Mouse (Mus musculus) heart, adult 2 months (tissue): Measurements from ENCODE around the gene Cfap100. TPM values are rescaled to one million over a fixed set of nuclear protein-coding genes. Genes with fewer than 3 reads are reported as not detected.
A peak's percentile ranks its signal among the peaks of the same experiment; 100 is the strongest.

Source experiments
- DNase-seq, 2 experiments: peaks; one replicate each; pipeline ENCODE4 v3.0.0; 2021
- H3K27ac ChIP-seq: fragments of 200-600 bp; 2 replicates; pipeline ENCODE4 v1.8.1; 2022
- H3K27me3 ChIP-seq: fragments of 200-500 bp; 2 replicates; pipeline ENCODE4 v1.6.1; 2012; ENCODE audit warnings: mild to moderate bottlenecking, low read length, inconsistent platforms, mixed read lengths; ENCODE audit not compliant: control insufficient read depth, insufficient read depth
- H3K36me3 ChIP-seq: fragments of 200-500 bp; 2 replicates; pipeline ENCODE4 v1.6.1; 2012; ENCODE audit warnings: low read length, inconsistent platforms; ENCODE audit not compliant: control insufficient read depth, insufficient read depth
- H3K4me1 ChIP-seq: fragments of 200-500 bp; 2 replicates; pipeline ENCODE4 v1.6.1; 2011; ENCODE audit warnings: low read length; ENCODE audit not compliant: control insufficient read depth, insufficient read depth
- H3K4me3 ChIP-seq: fragments of 200-600 bp; 2 replicates; pipeline ENCODE4 v1.8.1; 2022
- H3K79me2 ChIP-seq: fragments of 200-500 bp; replicated peaks from 2 replicates; pipeline ENCODE4 v1.6.1; 2012; ENCODE audit warnings: mild to moderate bottlenecking, inconsistent platforms, low read length, moderate library complexity, mixed read lengths; ENCODE audit not compliant: control insufficient read depth, insufficient read depth
- H3K9ac ChIP-seq: fragments of 200-500 bp; 2 replicates; pipeline ENCODE4 v1.6.1; 2012; ENCODE audit warnings: low read depth, mild to moderate bottlenecking, control low read depth, inconsistent platforms, low read length, mixed read lengths
- CTCF ChIP-seq: fragments of 200-600 bp; IDR thresholded peaks from 2 replicates; pipeline ENCODE4 v1.8.1; 2022; ENCODE audit warnings: antibody characterized with exemption, mild to moderate bottlenecking, moderate library complexity
- EP300 ChIP-seq: fragments of 200-500 bp; IDR thresholded peaks from 2 replicates; pipeline ENCODE4 v1.6.1; 2011; ENCODE audit warnings: low read depth, low read length, control low read depth; ENCODE audit not compliant: insufficient read depth
- POLR2A ChIP-seq: fragments of 200-500 bp; IDR thresholded peaks from 2 replicates; pipeline ENCODE4 v1.6.1; 2011; ENCODE audit warnings: mild to moderate bottlenecking, low read depth, low read length, control low read depth; ENCODE audit not compliant: insufficient read depth
- whole genome bisulfite sequencing: fragments of 180-500 bp; shearing (Covaris S2); methylation state at CpG from one replicate; pipeline ENCODE4 v1.1.7; 2018; 5-methylcytosine and 5-hydroxymethylcytosine counted together
- intact Hi-C: fragments of 180-260 bp; cut with DNase I; formaldehyde crosslinking; loops from one replicate; pipeline ENCODE4 v1.15.1; 2025
- polyA plus RNA-seq: library from polyadenylated mRNA; depleted of rRNA; stranded (reverse); fragments of >200 nt; gene quantifications from 2 replicates; pipeline ENCODE4 v1.2.3, GENCODE M21; 2012
- total RNA-seq, 2 experiments: library from RNA; stranded (reverse); gene quantifications; 2 replicates each; pipeline ENCODE4 v1.2.3; 2021

The Cfap100 gene
- total and polyA plus RNA-seq, 3 experiments: 0.16 to 0.80 (median 0.18) TPM

GRCm38 (mm10) chr6:90431487-90431886, 2.9 kb upstream of the Cfap100 start:
- H3K36me3 ChIP-seq: no peaks in the 10 kb centered on the region
- peak; percentile 34 to 36 for DNase-seq
- WGBS: 61% methylated on average over 2 of the region's 2 CpGs
- H3K27me3 ChIP-seq: no peaks in the 10 kb centered on the region
- H3K4me1 ChIP-seq: peaks cover 1% of the 10 kb centered on the region; the same call in 1 of the 2 replicates
- intact Hi-C loops: loop anchor here (10.0 kb wide), 1 partner anchor 143 kb away; no protein-coding TSS in a partner anchor
- H3K27ac ChIP-seq: no peak overlapping the region
- TF ChIP-seq EP300 (no peak), CTCF (no peak), POLR2A (no peak)
- no peak overlapping the region for H3K9ac ChIP-seq
- no peaks in the 10 kb centered on the region for H3K79me2 ChIP-seq
- no peak overlapping the region for H3K4me3 ChIP-seq

GRCm38 (mm10) chr6:90429911-90430310, 1.3 kb upstream of the Cfap100 start:
- 77% methylated on average over 14 of the region's 14 CpGs for WGBS
- intact Hi-C loops: loop anchor here (10.0 kb wide), 2 partner anchors 145 to 745 kb away; no protein-coding TSS in a partner anchor
- H3K79me2 ChIP-seq: no peaks in the 10 kb centered on the region
- no peaks in the 10 kb centered on the region for H3K36me3 ChIP-seq
- H3K27ac ChIP-seq: no peak overlapping the region
- H3K9ac ChIP-seq: no peak overlapping the region
- H3K27me3 ChIP-seq: no peaks in the 10 kb centered on the region
- H3K4me1 ChIP-seq: peaks cover 1% of the 10 kb centered on the region; the same call in 1 of the 2 replicates
- TF ChIP-seq CTCF (no peak), POLR2A (no peak), EP300 (no peak)
- no peak overlapping the region for H3K4me3 ChIP-seq
- no peak for DNase-seq

- H3K4me3 ChIP-seq: no peak overlapping the region
- 80% methylated on average over 4 of the region's 4 CpGs for WGBS
- intact Hi-C loops: loop anchor here (10.0 kb wide), 1 partner anchor 741 kb away; no protein-coding TSS in a partner anchor
Measured at GRCm38 (mm10) chr6:90426003-90426402, 2.6 kb downstream of the Cfap100 start.

GRCm38 (mm10) chr6:90425361-90425760, 3.2 kb downstream of the Cfap100 start:
- WGBS: 88% methylated on average over 3 of the region's 3 CpGs
- H3K4me1 ChIP-seq: peaks cover 1% of the 10 kb centered on the region; the same call in 1 of the 2 replicates
- no peak for DNase-seq
- TF ChIP-seq CTCF (no peak), POLR2A (no peak), EP300 (no peak)
- H3K27ac ChIP-seq: no peak overlapping the region
- intact Hi-C loops: loop anchor here (10.0 kb wide), 1 partner anchor 741 kb away; no protein-coding TSS in a partner anchor
- no peaks in the 10 kb centered on the region for H3K27me3 ChIP-seq
- H3K4me3 ChIP-seq: no peak overlapping the region
- no peaks in the 10 kb centered on the region for H3K79me2 ChIP-seq
- H3K9ac ChIP-seq: no peak overlapping the region
- no peaks in the 10 kb centered on the region for H3K36me3 ChIP-seq

More at GRCm38 (mm10) chr6:90426003-90426402, 2.6 kb downstream of the Cfap100 start:
- Histone ChIP-seq H3K27me3 (no peaks in the 10 kb centered on the region), H3K36me3 (no peaks in the 10 kb centered on the region), H3K9ac (no peak overlapping the region), H3K27ac (no peak overlapping the region), H3K4me1 (peaks cover 1% of the 10 kb centered on the region; the same call in 1 of the 2 replicates), H3K79me2 (no peaks in the 10 kb centered on the region)
- TF ChIP-seq POLR2A: no peak
- TF ChIP-seq EP300: no peak
- TF ChIP-seq CTCF: no peak
- no peak for DNase-seq

- intact Hi-C loops: loop anchor here (10.0 kb wide), 1 partner anchor 738 kb away; no protein-coding TSS in a partner anchor
- Histone ChIP-seq H3K4me3 (no peak overlapping the region), H3K27me3 (no peaks in the 10 kb centered on the region), H3K9ac (no peak overlapping the region), H3K36me3 (no peaks in the 10 kb centered on the region), H3K4me1 (no peaks in the 10 kb centered on the region), H3K79me2 (no peaks in the 10 kb centered on the region), H3K27ac (no peak overlapping the region)
- WGBS: 13% methylated on average over 14 of the region's 14 CpGs
- DNase-seq: peak; percentile 79
- TF ChIP-seq EP300 (0 out of 2 replicates have a peak, but pooled peaks have one; percentile 13), CTCF (peak; percentile 94), POLR2A (no peak)
Measured at GRCm38 (mm10) chr6:90422565-90422964, 6.0 kb downstream of the Cfap100 start.

GRCm38 (mm10) chr6:90411926-90412325, 16.7 kb downstream of the Cfap100 start:
- intact Hi-C loops: no loop called here
- no peak for TF ChIP-seq CTCF
- TF ChIP-seq EP300: no peak
- no peak for TF ChIP-seq POLR2A
- no peak overlapping the region for H3K27ac ChIP-seq
- H3K4me1 ChIP-seq: no peaks in the 10 kb centered on the region
- H3K9ac ChIP-seq: no peak overlapping the region
- WGBS: 80% methylated on average over 7 of the region's 7 CpGs
- H3K4me3 ChIP-seq: no peak overlapping the region
- no peaks in the 10 kb centered on the region for H3K27me3 ChIP-seq
- no peaks in the 10 kb centered on the region for H3K36me3 ChIP-seq
- no peaks in the 10 kb centered on the region for H3K79me2 ChIP-seq
- no peak for DNase-seq
